Comparison of ENCODE assay signal across 34 mouse cellular contexts in the genomic region with DNA sequence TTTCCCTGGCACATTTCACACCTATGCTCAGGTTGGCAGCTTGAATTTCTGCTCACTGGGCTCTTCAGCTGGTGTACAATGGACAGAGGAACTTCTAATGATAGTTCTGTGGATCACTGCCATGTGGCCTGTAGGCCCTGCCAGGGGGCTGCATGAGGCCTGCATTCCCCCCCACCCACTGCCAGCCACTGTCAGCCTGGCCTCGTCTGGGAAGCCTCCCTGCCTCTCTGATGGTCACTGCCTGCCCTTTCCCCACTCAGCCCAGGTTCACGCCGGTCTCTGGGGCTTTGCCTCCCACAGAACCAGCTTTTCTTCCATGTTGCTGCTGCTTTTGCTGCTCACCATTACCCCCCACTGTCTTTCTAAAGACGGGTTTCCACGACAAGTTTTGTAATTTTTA. TPM values are rescaled to one million over a fixed set of nuclear protein-coding genes. Genes with fewer than 3 reads are reported as not detected.
"Had no signal": no experiment of that assay in that cellular context is flagged by ENCODE, and none has a peak within 500 bp of the region (broad histone marks: within the 10 kb centered on the region; RNA-seq: fewer than 3 reads in every experiment).

No protein-coding gene starts in this region.

- DNase-seq: heart, postnatal 14 days; heart, postnatal 36 days; heart, postnatal 4 days; kidney, adult 11 months; kidney, adult 18-20 months; kidney, adult 2 months; kidney, adult 8-10 months; kidney, adult 9 months; kidney, postnatal 10 days; kidney, postnatal 14 days; kidney, postnatal 25 days; kidney, postnatal 36 days; kidney, postnatal 4 days; layer of hippocampus, adult 9-11 months; layer of hippocampus, postnatal 36 days had no signal

- H3K9me3 ChIP-seq: heart, embryonic 13.5 days; heart, embryonic 15.5 days; hindbrain, embryonic 10.5 days; hindbrain, embryonic 12.5 days; hindbrain, embryonic 13.5 days; hindbrain, embryonic 15.5 days; intestine, embryonic 15.5 days; kidney, embryonic 15.5 days had no signal

- H3K4me1 ChIP-seq: heart, embryonic 13.5 days; heart, embryonic 15.5 days; hindbrain, embryonic 10.5 days; hindbrain, embryonic 12.5 days; hindbrain, embryonic 13.5 days; hindbrain, embryonic 15.5 days; intestine, embryonic 15.5 days; kidney, embryonic 15.5 days had no signal

- H3K4me3 ChIP-seq: heart, embryonic 13.5 days; heart, embryonic 15.5 days; hindbrain, embryonic 10.5 days; hindbrain, embryonic 12.5 days; hindbrain, embryonic 13.5 days; hindbrain, embryonic 15.5 days; intestine, embryonic 15.5 days; kidney, embryonic 15.5 days; layer of hippocampus, adult 2 months; left cerebral cortex, adult 2 months had no signal

- H3K36me3 ChIP-seq: heart, embryonic 13.5 days; heart, embryonic 15.5 days; hindbrain, embryonic 10.5 days; hindbrain, embryonic 12.5 days; hindbrain, embryonic 13.5 days; intestine, embryonic 15.5 days; kidney, embryonic 15.5 days had no signal

- ATAC-seq: hindbrain, embryonic 16.5 days; hindbrain, postnatal 0 days; inflammation-experienced regulatory T-cells, adult 6 months; intestine, embryonic 15.5 days; intestine, embryonic 16.5 days; intestine, postnatal 0 days had no signal

- H3K9ac ChIP-seq: heart, embryonic 13.5 days; heart, embryonic 15.5 days; hindbrain, embryonic 12.5 days; hindbrain, embryonic 13.5 days; hindbrain, embryonic 14.5 days; hindbrain, embryonic 15.5 days; intestine, embryonic 15.5 days; kidney, embryonic 15.5 days had no signal

- H3K4me2 ChIP-seq: heart, embryonic 11.5 days; heart, embryonic 13.5 days; heart, embryonic 15.5 days; hindbrain, embryonic 12.5 days; hindbrain, embryonic 13.5 days; hindbrain, embryonic 14.5 days; hindbrain, embryonic 15.5 days; intestine, embryonic 15.5 days; kidney, embryonic 15.5 days had no signal

- H3K27me3 ChIP-seq: heart, embryonic 15.5 days; hindbrain, embryonic 12.5 days; hindbrain, embryonic 13.5 days; hindbrain, embryonic 15.5 days; intestine, embryonic 15.5 days; kidney, embryonic 15.5 days had no signal

- H3K27ac ChIP-seq: heart, embryonic 13.5 days; heart, embryonic 15.5 days; hindbrain, embryonic 10.5 days; hindbrain, embryonic 12.5 days; hindbrain, embryonic 13.5 days; hindbrain, embryonic 14.5 days; hindbrain, embryonic 15.5 days; hindbrain, postnatal 0 days; intestine, embryonic 15.5 days; kidney, embryonic 15.5 days; kidney, postnatal 0 days; layer of hippocampus, adult 2 months; left cerebral cortex, adult 2 months had no signal

RNA-seq across cellular contexts. Expression of a gene that starts 43.6 kb away (rescaled TPM):
- total RNA-seq: hematopoietic stem cell, adult 5-6 weeks had no signal
- polyA plus RNA-seq: inflammation-experienced regulatory T-cells, adult 6 months had no signal
